In the genomic region with DNA sequence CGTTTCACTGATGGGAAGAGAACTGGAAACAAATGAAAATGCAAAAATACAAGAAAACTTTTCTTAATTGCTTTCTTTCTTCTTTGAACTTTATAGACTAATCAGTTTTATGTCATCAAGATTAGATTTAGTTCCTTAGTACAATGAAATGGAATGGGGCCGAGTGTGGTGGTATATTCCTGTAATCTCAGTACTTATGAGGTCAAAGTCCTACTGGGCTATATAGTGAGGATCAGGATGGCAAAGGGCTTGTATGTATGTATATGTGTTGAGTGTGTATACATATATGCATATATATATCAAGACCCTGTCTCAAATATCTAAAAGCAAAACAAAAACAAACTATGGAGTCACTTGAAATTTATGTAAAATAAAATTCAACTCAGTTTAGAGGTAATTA, we compare ENCODE assay signal across 32 mouse cellular contexts.
"Had no signal": no experiment of that assay in that cellular context is flagged by ENCODE, and none has a peak within 500 bp of the region (broad histone marks: within the 10 kb centered on the region; RNA-seq: fewer than 3 reads in every experiment).

No protein-coding gene starts in this region.

- H3K4me1 ChIP-seq: heart, embryonic 10.5 days; heart, embryonic 13.5 days; heart, embryonic 15.5 days; hindbrain, embryonic 10.5 days; hindbrain, embryonic 12.5 days; hindbrain, embryonic 13.5 days; hindbrain, embryonic 15.5 days; kidney, embryonic 15.5 days had no signal

- H3K9ac ChIP-seq: heart, embryonic 12.5 days; heart, embryonic 13.5 days; heart, embryonic 15.5 days; hindbrain, embryonic 12.5 days; hindbrain, embryonic 13.5 days; hindbrain, embryonic 14.5 days; hindbrain, embryonic 15.5 days; kidney, embryonic 15.5 days had no signal

- H3K27me3 ChIP-seq: heart, embryonic 12.5 days; heart, embryonic 13.5 days; heart, embryonic 15.5 days; hindbrain, embryonic 12.5 days; hindbrain, embryonic 13.5 days; hindbrain, embryonic 15.5 days; kidney, embryonic 15.5 days had no signal

- H3K9me3 ChIP-seq: heart, embryonic 10.5 days; heart, embryonic 12.5 days; heart, embryonic 13.5 days; heart, embryonic 15.5 days; hindbrain, embryonic 10.5 days; hindbrain, embryonic 12.5 days; hindbrain, embryonic 13.5 days; hindbrain, embryonic 15.5 days; kidney, embryonic 15.5 days had no signal

- H3K4me2 ChIP-seq: heart, embryonic 11.5 days; heart, embryonic 12.5 days; heart, embryonic 13.5 days; heart, embryonic 15.5 days; hindbrain, embryonic 12.5 days; hindbrain, embryonic 13.5 days; hindbrain, embryonic 14.5 days; hindbrain, embryonic 15.5 days; kidney, embryonic 15.5 days had no signal

- H3K4me3 ChIP-seq: heart, embryonic 10.5 days; heart, embryonic 12.5 days; heart, embryonic 13.5 days; heart, embryonic 15.5 days; hindbrain, embryonic 10.5 days; hindbrain, embryonic 12.5 days; hindbrain, embryonic 13.5 days; hindbrain, embryonic 15.5 days; kidney, embryonic 15.5 days; layer of hippocampus, adult 2 months; left cerebral cortex, adult 2 months had no signal

- ATAC-seq: hindbrain, embryonic 16.5 days; hindbrain, postnatal 0 days; inflammation-experienced regulatory T-cells, adult 6 months had no signal

- H3K27ac ChIP-seq: heart, embryonic 10.5 days; heart, embryonic 13.5 days; heart, embryonic 15.5 days; hindbrain, embryonic 10.5 days; hindbrain, embryonic 12.5 days; hindbrain, embryonic 13.5 days; hindbrain, embryonic 14.5 days; hindbrain, embryonic 15.5 days; hindbrain, postnatal 0 days; kidney, embryonic 15.5 days; kidney, postnatal 0 days; layer of hippocampus, adult 2 months; left cerebral cortex, adult 2 months had no signal

- DNase-seq: heart, postnatal 10 days; heart, postnatal 14 days; heart, postnatal 36 days; heart, postnatal 4 days; kidney, adult 11 months; kidney, adult 18-20 months; kidney, adult 2 months; kidney, adult 8-10 months; kidney, adult 9 months; kidney, postnatal 10 days; kidney, postnatal 14 days; kidney, postnatal 25 days; kidney, postnatal 36 days; kidney, postnatal 4 days; layer of hippocampus, adult 9-11 months had no signal
